Mouse (Mus musculus) C2C12 (cell line): ENCODE measurements around the gene Anxa5. TPM values are rescaled to one million over a fixed set of nuclear protein-coding genes. Genes with fewer than 3 reads are reported as not detected.

Experiments used
- H3K27me3 ChIP-seq: one replicate; pipeline ENCODE4 v1.6.1; 2011; ENCODE audit not compliant: control insufficient read depth, insufficient read depth, insufficient read length
- H3K36me3 ChIP-seq: one replicate; pipeline ENCODE4 v1.6.1; 2011; ENCODE audit not compliant: control insufficient read depth, insufficient read depth
- H3K4me3 ChIP-seq: one replicate; pipeline ENCODE4 v1.5.1; 2011; ENCODE audit warnings: mild to moderate bottlenecking, control low read depth; ENCODE audit not compliant: poor library complexity, insufficient read depth, severe bottlenecking
- H3K79me2 ChIP-seq: one replicate; pipeline ENCODE4 v1.6.1; 2011; ENCODE audit not compliant: control insufficient read depth, insufficient read depth
- H3K79me3 ChIP-seq: one replicate; pipeline ENCODE4 v1.6.1; 2011; ENCODE audit warnings: low read depth, control low read depth
- H3ac ChIP-seq: one replicate; pipeline ENCODE3; 2011; ENCODE audit warnings: low read depth; ENCODE audit not compliant: control insufficient read depth, insufficient read length
- CEBPB ChIP-seq: IDR thresholded peaks from one replicate; pipeline ENCODE4 v1.6.1; 2011; ENCODE audit warnings: low read depth, mild to moderate bottlenecking, control low read depth, moderate library complexity
- CTCF ChIP-seq: IDR thresholded peaks from one replicate; pipeline ENCODE4 v1.5.1; 2011; ENCODE audit not compliant: control insufficient read depth, insufficient read depth, insufficient read length
- FOSL1 ChIP-seq: IDR thresholded peaks from one replicate; pipeline ENCODE4 v1.8.0; 2011; ENCODE audit warnings: mild to moderate bottlenecking, low read length; ENCODE audit not compliant: poor library complexity, insufficient read depth, severe bottlenecking
- MAX ChIP-seq: IDR thresholded peaks from one replicate; pipeline ENCODE4 v1.6.1; 2011; ENCODE audit warnings: mild to moderate bottlenecking, control low read depth
- MYOD1 ChIP-seq: IDR thresholded peaks from one replicate; pipeline ENCODE4 v1.6.1; 2011; ENCODE audit warnings: low read depth; ENCODE audit not compliant: control insufficient read depth, insufficient read length
- MYOG ChIP-seq: IDR thresholded peaks from one replicate; pipeline ENCODE4 v1.6.1; 2011; ENCODE audit not compliant: control insufficient read depth, insufficient read length; ENCODE audit errors: extremely low read depth
- USF1 ChIP-seq: IDR thresholded peaks from one replicate; pipeline ENCODE4 v1.6.1; 2011; ENCODE audit warnings: low read depth, mild to moderate bottlenecking, control low read depth, moderate library complexity
- microRNA-seq: library from miRNA; unstranded; fragments of <30 nt; microRNA quantifications from one replicate; pipeline ENCODE4, GENCODE M21; 2019; ENCODE audit warnings: borderline microRNAs expressed
- polyA plus RNA-seq: library from polyadenylated mRNA; unstranded; fragments of >200 nt; fragmentation: generic; extraction: Trizol; gene quantifications from one replicate; pipeline ENCODE4 v1.2.1, GENCODE M21; 2012; ENCODE audit warnings: missing spikeins

Gene Anxa5
- polyA plus RNA-seq, 1 experiment: 441 TPM

DNA sequence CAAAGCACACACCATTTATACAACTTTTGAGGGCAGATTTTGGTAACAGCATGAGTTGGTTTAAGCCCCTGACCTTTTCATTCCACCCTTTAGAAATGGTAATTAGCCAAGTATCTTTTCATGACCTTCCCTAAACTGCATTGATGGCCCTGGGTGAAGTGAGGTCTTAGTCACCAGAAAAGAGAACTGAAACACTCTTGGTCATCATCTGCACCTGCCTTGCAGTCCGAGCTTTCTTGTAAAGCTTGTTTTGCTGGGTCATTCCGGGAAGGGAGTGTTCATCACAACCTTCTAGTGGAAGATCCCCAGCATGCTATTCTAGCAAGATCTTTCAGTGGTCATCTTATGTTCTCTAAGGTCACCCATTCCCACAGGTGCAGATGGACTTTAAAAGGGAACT is 73.8 kb downstream of the Anxa5 start:
- no peaks in the 10 kb centered on the region for H3K79me2 ChIP-seq
- no peak for TF ChIP-seq FOSL1
- TF ChIP-seq CTCF: no peak
- no peak for TF ChIP-seq MAX
- TF ChIP-seq USF1: no peak
- no peak for TF ChIP-seq CEBPB
- no peak for TF ChIP-seq MYOD1
- TF ChIP-seq MYOG: no peak
- H3K4me3 ChIP-seq: no peak overlapping the region
- no peaks in the 10 kb centered on the region for H3K79me3 ChIP-seq
- no peaks in the 10 kb centered on the region for H3K27me3 ChIP-seq
- H3ac ChIP-seq: no peak overlapping the region
- H3K36me3 ChIP-seq: no peaks in the 10 kb centered on the region

DNA sequence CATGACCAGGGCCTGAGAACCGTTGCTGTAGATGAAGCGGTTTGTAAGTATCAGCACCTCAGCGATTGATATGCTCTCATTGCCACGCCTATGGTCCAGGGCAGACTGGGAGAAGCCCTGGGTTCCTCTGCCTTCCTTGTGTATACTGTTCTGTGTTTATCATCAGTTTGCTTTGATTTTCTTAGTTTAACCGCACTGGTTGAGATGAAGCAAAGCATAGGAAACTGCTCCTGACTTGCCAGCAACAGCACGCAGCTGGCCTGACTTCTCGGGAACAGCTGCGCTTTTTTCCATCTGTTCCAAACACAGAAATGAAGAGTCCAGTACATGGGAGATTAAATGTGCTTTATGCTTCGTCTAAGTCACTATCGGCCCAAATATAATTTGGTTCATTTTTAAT is 75.0 kb downstream of the Anxa5 start:
- TF ChIP-seq MAX (no peak), FOSL1 (no peak), MYOG (no peak), CEBPB (no peak)
- Histone ChIP-seq H3K79me2 (no peaks in the 10 kb centered on the region), H3K36me3 (no peaks in the 10 kb centered on the region), H3K27me3 (no peaks in the 10 kb centered on the region), H3K79me3 (no peaks in the 10 kb centered on the region), H3K4me3 (no peak overlapping the region), H3ac (no peak overlapping the region)

Small RNA genes lying within 50 kb of the gene (microRNA-seq; reads per million reads assigned to microRNA genes)
- 0.32 reads per million for gene Mir7009

Other genes with a start within 250 kb of the Anxa5 start
- gene 1810062G17Rik, start within 50 bp of the Anxa5 start, polyA plus RNA-seq: 0.33 TPM
- not detected for gene Gm11549, start 45.9 kb upstream of the Anxa5 start, polyA plus RNA-seq
- 10.8 TPM for gene Exosc9, start 76.7 kb upstream of the Anxa5 start, polyA plus RNA-seq
- 71.5 TPM for gene Ccna2, start 96.3 kb upstream of the Anxa5 start, polyA plus RNA-seq
- 1.8 TPM for gene Bbs7, start 137.6 kb upstream of the Anxa5 start, polyA plus RNA-seq
- gene Trpc3, start 214.3 kb upstream of the Anxa5 start, polyA plus RNA-seq: not detected